Mouse (Mus musculus) kidney, postnatal 14 days (tissue): ENCODE measurements around the gene Nat9.

Experiments
- DNase-seq: peaks from one replicate; pipeline ENCODE4 v3.0.0; 2022; ENCODE audit warnings: mixed read lengths

Gene Nat9

GRCm38 (mm10) chr11:115215123-115215522 is 27.5 kb upstream of the Nat9 start:
- DNase-seq = no peak

DNA sequence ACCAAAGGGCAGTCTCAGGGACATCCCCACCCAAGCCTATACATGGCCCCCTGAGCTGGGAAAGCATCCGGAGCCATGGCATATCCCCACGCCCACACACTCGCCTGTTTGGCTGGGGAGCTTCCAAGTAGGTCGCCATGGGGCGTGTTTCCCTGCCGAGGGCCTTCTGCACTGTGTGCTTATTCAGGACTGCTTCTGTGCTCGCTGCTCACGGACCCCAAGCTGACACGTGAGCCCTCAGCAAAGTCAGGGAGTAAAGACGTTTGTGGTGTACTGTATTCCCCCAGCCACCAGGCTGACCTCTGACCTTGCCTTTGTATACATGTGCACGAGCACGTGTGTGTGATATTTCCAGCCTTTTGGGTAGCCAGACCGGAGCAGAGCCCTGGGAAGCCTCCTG is 24.5 kb upstream of the Nat9 start:
- DNase-seq = no peak

- DNase-seq = no peak
These were observed 22.3 kb upstream of the Nat9 start for GRCm38 (mm10) chr11:115209958-115210357.

DNA sequence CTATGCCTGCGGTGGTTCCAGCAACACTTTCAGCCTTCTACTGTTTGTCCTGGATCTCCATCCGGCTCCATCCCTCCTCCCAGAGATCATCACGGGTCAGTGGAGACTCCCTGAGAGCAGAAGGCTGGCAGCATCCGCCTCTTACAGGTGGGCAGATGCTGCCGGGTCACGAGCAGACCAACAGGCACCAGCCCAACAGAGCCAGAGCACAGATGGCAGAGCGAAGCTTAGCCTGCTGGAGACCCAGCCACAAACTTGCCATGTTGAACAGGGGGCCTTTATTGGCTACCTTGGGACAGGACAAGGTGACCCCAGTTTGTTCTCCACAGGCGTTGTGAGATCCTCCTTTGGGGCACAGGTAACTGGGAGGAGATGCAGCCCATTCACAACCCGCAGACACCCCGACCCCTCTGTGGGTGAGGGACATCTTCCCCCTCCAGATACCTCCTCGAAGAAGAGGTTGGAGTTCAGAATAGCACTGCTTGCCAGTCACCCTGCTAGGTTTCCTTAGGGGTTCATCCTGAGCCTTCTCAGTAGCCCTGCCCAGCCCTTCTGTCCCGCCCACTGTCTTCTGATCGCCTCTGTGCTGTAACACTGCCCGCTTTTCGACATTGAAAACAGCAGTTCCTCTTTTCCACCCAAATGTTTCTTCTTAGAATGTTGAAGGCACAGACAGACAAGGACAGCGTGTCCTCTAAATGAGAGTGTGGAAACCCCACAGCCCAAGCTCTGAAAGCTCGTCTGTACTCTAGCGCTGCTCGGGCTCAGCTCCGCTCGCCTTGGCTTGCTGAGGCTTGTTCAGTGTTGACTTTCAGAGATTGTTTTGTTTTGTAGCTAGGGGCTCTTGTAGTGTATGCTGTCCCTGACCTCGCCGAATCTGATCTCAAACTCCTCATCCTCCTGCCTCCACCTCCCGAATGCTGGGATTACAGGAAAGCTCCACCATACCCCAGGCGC is 21.4 kb upstream of the Nat9 start:
- no peak for DNase-seq

DNA sequence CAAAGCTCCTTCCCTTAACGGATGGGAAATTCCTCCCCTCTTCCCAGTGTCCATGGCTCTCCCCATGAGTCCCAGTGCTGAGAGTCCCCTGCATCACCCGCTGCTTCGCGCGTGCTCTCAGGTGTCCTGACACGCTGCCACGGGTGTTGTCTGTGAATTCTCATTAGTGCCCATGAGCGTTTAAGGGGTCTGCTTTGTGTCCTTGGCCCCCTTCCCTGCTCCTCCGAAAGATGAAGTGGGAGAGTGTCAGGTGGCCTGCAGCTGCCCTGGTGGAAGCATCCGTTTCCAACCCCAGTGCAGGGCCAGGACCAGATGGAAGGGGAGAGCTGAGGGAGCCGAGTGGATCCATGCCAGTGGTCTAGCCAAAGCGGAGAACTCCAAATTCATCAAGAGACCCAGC is 20.5 kb upstream of the Nat9 start:
- no peak for DNase-seq

DNA sequence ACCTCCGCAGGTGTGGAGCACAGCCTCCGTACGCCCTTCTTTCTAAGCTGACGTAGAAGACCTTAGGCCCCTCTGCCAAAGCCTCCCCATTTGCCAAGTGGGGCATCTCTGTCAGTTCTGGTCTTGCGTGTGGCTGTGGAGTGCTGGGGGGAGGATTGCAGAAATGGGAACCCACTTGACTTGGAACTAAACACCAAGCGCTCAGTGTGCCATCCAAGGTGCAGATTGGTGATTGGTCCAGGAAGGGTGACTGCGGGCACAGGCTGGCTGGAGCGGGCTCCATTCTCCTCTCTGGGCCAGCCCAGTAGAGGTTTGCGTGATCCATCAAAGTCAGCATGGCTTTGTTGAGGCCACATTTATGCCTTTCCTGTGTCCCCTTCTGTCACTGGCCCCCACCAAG is 15.1 kb upstream of the Nat9 start:
- DNase-seq = no peak

- peak; percentile 85 for DNase-seq
These were observed 14.7 kb upstream of the Nat9 start for GRCm38 (mm10) chr11:115202316-115202715.

DNA sequence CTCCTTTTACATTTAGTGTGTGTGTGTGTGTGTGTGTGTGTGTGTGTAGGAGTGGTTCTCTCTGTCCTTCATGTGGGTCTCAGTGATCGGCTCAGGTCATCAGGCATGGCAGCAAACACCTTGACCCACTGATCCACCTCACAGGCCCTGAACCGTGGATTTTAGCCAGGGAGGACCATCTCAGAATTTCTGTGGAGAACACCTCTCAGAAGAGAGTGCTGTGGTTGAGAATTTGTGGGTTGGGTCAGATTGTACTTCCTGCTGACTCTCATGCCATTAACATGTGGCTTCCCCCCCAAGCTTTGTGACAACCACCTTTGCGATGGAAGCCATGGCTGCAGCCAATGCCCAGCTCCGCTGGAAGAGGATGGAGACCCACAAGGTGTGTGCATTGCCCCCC is 12.9 kb upstream of the Nat9 start:
- no peak for DNase-seq

GRCm38 (mm10) chr11:115198932-115199384 is 11.3 kb upstream of the Nat9 start:
- no peak for DNase-seq

- no peak for DNase-seq
These were observed 9.9 kb upstream of the Nat9 start for GRCm38 (mm10) chr11:115197558-115197957.

DNA sequence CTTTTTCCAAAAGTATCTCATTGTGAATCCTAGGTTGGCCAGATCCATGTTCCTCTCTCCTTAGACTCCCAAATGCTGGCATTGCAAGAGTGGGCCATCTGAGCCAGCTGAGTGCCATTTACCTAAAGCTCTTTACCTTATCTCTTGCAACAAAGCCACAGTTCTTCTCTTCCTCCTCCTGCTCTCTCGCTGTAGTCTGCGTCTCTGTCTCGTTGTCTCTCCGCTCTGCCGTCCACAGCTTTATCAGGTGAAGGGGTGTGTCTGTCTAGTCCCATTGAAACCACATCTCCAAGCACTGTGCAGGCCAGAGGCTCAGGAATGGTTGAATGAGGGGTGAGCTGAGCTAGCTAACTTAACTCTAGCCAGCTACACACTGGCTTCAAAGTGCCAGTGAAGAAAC is 8.3 kb upstream of the Nat9 start:
- DNase-seq = no peak

- DNase-seq = no peak
These were observed 7.0 kb upstream of the Nat9 start for GRCm38 (mm10) chr11:115194693-115195092.

GRCm38 (mm10) chr11:115192180-115192579 is 4.5 kb upstream of the Nat9 start:
- peak; percentile 70 for DNase-seq

GRCm38 (mm10) chr11:115189304-115189703 is 1.6 kb upstream of the Nat9 start:
- no peak for DNase-seq

GRCm38 (mm10) chr11:115188539-115189231 is 1.0 kb upstream of the Nat9 start:
- no peak for DNase-seq

- peak; percentile 100 for DNase-seq
These were observed 427 bp downstream of the Nat9 start, which contains the start of gene Tmem104 for GRCm38 (mm10) chr11:115187224-115187639. TSS of gene Tmem104 (plus strand) at chr11:115187487.

DNA sequence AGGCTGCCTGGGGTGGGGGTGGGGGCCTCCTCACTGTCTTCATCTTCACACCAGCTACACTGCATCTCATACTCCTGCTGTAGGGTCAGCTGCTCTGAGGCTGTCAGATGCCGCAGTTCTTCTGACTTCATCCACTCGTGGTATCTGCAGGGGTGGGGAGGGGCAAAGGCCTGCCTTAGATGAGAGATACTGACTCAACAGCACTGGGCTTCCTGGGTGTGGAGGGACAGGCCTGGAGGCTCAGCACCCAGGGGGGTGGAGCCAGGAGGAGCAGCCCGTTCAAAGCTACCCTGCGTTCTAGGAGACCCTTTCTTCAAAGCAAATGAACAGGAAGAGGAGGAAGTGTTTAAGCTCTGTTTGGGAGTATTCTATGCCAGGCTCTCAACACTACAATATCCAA is 2.7 kb downstream of the Nat9 start:
- no peak for DNase-seq

DNA sequence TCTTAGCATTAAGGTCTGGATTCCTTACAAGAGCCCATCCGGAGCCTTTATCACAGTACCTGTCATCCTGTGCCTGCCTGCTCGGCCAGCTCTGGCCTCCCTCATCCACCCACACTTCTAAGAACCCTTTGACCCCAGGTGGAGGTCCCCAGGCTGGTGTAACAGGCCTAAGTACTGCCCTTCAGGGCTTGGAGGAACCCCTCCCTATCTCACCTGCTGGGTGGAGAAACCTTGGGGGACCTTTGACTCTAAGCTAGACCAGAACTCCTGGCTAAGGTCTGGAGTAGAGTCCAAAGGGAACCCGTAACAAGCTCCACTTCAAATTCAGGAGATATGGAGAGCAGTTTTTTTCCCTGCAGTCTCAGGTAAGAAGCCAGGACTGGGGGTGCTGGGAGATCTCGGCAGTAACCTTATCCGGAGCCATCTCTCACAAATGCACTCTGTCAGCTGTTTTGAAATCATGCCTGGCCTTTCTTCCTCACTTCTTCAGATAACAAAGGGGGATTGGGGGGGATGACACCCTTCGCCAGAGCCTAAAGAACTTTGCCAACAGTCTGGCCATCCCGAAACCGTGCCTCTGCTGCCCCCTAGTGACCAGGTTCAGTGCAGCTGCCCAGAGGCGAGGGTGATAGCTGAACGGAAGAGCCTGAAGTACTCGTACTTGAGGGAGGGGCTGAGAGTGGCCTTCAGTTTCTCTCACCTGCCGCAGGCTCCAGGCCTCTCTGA is 5.6 kb downstream of the Nat9 start:
- peak; percentile 87 for DNase-seq

GRCm38 (mm10) chr11:115179881-115180280 is 7.8 kb downstream of the Nat9 start:
- DNase-seq = peak; percentile 60

DNA sequence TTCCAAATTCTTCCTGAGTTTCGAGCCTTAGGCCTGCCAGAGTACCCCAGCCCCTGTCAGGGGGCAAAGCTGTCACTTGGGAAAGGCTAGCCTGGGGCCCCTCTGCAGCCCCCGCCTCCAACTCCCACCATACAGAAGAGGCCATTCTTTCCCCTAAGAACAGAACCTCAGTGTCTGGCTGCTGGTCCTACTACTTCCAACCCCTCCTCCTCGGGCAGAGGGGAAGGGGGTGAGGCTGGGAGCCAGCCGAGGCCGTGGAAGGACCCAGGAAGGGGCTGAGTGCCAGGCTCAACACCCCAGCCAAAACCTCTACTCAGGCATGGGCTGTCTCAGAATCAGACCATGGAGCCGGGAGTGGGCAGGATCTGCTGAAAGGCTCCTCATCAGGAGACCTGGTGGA is 8.5 kb downstream of the Nat9 start:
- DNase-seq = no peak

DNA sequence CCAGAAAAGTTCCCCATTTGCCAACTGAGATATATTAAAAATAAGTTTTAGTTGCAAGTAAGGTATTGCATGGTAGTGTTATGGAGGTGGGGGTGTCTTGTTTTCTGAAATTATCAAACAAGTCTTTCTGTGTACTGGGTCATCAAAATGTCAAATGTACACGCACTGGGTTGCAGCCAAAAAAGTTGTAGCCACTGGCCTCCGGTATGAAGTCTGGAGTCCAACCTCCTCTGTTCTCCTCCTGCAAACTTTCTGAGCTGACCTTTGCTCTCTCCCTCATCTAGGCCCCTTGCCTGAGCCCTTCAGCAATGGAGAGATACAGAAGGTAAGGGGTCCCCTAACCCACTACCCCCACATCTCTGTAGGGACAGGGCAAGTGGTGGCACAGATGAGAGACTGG is 8.9 kb downstream of the Nat9 start:
- DNase-seq = peak; percentile 73

DNA sequence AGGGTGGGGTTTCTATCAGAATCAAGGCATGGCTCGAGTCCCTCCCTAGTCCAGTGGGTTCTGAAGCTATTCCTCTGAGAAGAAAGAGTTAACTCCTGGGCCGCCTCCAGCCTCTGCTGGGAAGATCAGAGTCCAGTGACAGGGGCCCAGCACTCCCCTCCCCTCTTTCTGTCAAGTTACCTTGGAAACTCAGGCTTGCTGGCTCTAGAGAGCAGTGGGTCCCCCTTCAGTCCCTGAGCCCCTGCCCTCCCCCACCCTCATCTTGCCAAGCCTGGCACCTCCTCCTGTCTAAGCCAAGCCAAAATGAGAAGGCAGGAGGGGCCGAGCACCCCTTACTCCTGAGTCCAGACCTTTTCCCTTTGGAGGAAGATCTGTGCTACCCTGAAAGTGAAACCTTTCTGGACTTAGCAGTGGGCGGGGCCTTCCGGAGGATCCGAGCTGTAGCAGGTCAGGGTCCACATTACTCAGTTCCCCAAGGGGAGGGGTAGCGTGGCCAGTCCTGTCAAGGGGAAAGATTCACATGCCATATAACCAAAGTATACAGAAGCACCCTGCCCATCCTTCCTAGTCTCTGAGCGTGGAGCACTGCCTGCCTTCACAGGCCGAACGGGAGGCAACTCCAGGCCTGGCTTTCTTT is 10.0 kb downstream of the Nat9 start:
- peak; percentile 85 for DNase-seq
